Mouse (Mus musculus) ovary, postnatal 14 days (tissue): ENCODE measurements around the gene 4932438A13Rik.

Experiments used
- DNase-seq: peaks from one replicate; pipeline ENCODE4 v3.0.0; 2022; ENCODE audit warnings: low spot score

Gene 4932438A13Rik

GRCm38 (mm10) chr3:36918322-36918721 is 55.4 kb downstream of the 4932438A13Rik start:
- no peak for DNase-seq

- no peak for DNase-seq
These were observed 78.7 kb downstream of the 4932438A13Rik start for GRCm38 (mm10) chr3:36941572-36941971.

- no peak for DNase-seq
These were observed 79.2 kb downstream of the 4932438A13Rik start for GRCm38 (mm10) chr3:36942108-36942507.

- DNase-seq, result no peak
These were observed 80.8 kb downstream of the 4932438A13Rik start for GRCm38 (mm10) chr3:36943706-36944105.

GRCm38 (mm10) chr3:37037979-37038378 is 175.1 kb downstream of the 4932438A13Rik start:
- DNase-seq, result no peak

GRCm38 (mm10) chr3:37039811-37040210 is 176.9 kb downstream of the 4932438A13Rik start:
- no peak for DNase-seq

- no peak for DNase-seq
These were observed 188.6 kb downstream of the 4932438A13Rik start for GRCm38 (mm10) chr3:37051491-37051890.

- DNase-seq, result no peak
These were observed 200.5 kb downstream of the 4932438A13Rik start, which contains the start of gene Adad1 for GRCm38 (mm10) chr3:37063406-37063805. Adad1 (plus strand) TSS chr3:37063527.

GRCm38 (mm10) chr3:37073211-37073610 is 210.3 kb downstream of the 4932438A13Rik start:
- DNase-seq, result peak; percentile 31

GRCm38 (mm10) chr3:37084860-37085259 is 222.0 kb downstream of the 4932438A13Rik start:
- DNase-seq, result no peak

- no peak for DNase-seq
These were observed 227.8 kb downstream of the 4932438A13Rik start for GRCm38 (mm10) chr3:37090721-37091120.
